Mouse (Mus musculus) liver, adult (tissue): ENCODE data around the gene Prkd3.

Source experiments
- GATA4 ChIP-seq: IDR thresholded peaks from 2 replicates; pipeline ENCODE4 v1.6.1; 2014; ENCODE audit warnings: mild to moderate bottlenecking, low read length; ENCODE audit not compliant: insufficient replicate concordance

Gene Prkd3

GRCm38 (mm10) chr17:79020208-79020983, at the start of gene Prkd3:
Prkd3 (minus strand) TSS chr17:79020816.
- no peak for TF ChIP-seq GATA4

- TF ChIP-seq GATA4: no peak
Measured at GRCm38 (mm10) chr17:79069766-79070480, 49.3 kb upstream of the Prkd3 start.

GRCm38 (mm10) chr17:79069019-79069418, 48.4 kb upstream of the Prkd3 start:
- no peak for TF ChIP-seq GATA4

- TF ChIP-seq GATA4: no peak
Measured at GRCm38 (mm10) chr17:79068581-79068980, 48.0 kb upstream of the Prkd3 start.

- TF ChIP-seq GATA4: no peak
Measured at GRCm38 (mm10) chr17:79064250-79064649, 43.6 kb upstream of the Prkd3 start.

GRCm38 (mm10) chr17:79060221-79060620, 39.6 kb upstream of the Prkd3 start:
- no peak for TF ChIP-seq GATA4

DNA sequence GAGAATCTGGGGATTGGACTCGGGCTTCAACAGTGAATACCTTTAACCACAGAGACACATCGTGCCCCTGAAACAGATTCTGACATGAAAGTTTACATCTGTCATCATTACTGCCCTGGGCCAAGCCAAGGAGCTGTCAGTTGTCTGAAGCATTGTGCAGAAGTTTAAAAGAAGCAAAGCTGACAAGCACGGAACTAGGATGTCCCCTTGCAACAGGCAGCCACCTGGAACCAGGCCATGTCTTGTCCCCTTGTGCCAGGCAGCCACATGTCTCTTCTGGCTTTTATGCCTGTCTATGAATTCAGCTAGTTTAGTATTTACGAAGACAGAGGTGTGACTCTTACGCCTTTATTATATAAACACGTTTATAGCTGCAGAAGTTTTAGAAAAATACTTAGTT, 37.7 kb upstream of the Prkd3 start:
- no peak for TF ChIP-seq GATA4

- TF ChIP-seq GATA4: no peak; the same call in 1 of the 2 replicates
Measured at GRCm38 (mm10) chr17:79052088-79052812, 31.6 kb upstream of the Prkd3 start.

DNA sequence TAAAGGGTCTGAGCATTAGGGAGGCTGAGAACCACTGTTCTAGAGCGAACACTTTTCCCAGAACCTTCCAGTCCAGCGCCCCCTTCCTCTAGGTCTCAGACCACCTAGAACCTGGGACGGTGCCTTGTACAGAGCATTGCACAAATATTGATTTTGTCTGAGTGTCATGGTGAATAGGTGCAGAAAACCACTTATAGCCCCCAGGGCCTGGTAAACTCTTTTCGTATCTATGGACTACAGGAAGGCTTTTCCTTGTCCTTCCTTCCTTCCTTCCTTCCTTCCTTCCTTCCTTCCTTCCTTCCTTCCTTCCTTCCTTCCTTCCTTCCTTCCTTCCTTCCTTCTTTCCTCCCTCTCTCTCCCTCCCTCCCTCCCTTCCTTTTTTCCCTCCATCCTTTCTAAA, 31.0 kb upstream of the Prkd3 start, which contains the start of gene Qpct:
TSS of gene Qpct (plus strand) at position 301 of the 400 bp plus-strand sequence.
- no peak for TF ChIP-seq GATA4

- no peak for TF ChIP-seq GATA4
Measured at GRCm38 (mm10) chr17:79043705-79044104, 23.1 kb upstream of the Prkd3 start.

- no peak for TF ChIP-seq GATA4
Measured at GRCm38 (mm10) chr17:79039660-79040059, 19.0 kb upstream of the Prkd3 start.

DNA sequence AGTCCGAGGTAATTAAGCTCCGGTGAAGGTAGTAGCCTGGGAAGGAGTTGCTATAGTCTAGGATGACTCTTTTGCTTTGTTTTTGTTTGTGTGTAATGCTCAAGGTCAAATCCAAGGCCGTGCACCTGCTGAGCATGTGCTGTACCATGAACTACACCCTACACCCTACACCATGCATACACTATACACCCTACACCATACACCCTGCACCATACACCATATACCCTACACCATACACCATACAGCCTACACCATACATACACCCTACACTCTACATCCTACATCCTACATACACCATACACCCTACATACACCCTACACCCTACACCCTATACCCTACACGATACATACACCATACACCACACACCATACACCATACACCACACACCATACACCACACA, 12.2 kb upstream of the Prkd3 start:
- TF ChIP-seq GATA4: no peak

DNA sequence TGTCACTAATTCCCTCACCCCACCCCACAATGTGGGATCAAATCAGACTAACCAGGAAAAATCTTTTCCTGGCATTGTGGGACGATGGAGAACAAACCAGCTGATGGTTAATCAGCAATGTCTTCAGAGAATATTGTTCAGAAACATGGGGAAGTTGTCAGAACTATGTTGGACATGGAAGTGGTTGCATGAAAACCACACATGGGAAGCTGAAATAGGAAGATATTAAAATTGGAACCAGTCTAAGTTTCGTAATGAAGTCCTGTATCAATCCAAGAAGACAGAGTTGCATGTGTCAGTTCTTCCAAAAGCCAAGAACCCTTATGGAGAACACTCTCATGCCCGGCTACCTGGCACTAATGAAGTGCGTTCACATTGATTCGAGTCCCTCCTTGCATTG, 11.0 kb upstream of the Prkd3 start:
- TF ChIP-seq GATA4: no peak

DNA sequence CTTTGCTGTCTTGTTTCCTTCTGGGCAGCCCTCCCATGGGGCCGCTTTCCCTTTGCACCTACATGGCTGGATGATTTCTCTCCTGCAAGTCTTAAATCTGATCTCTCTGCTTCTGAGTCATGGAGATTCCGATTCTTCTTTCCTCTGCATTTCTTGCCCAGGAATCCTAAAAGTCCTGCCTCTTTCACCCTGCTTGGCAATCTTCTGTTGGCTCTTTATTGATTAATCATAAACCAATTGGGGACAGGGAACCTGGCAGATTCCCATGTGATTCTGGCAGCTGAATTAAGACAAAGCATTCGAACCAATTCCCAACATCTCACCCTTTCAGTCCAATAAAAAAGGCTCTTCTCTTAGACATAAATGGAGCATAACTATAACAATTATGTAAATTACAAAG, 8.6 kb upstream of the Prkd3 start:
- TF ChIP-seq GATA4: peak; percentile 41; the same call in 1 of the 2 replicates

- TF ChIP-seq GATA4: no peak
Measured at GRCm38 (mm10) chr17:79024544-79024943, 3.9 kb upstream of the Prkd3 start.

GRCm38 (mm10) chr17:79022746-79023145, 2.1 kb upstream of the Prkd3 start:
- no peak for TF ChIP-seq GATA4
